Mouse (Mus musculus) liver, embryonic 14.5 days (tissue): ENCODE measurements around the gene BC030870. TPM values are rescaled to one million over a fixed set of nuclear protein-coding genes. Genes with fewer than 3 reads are reported as not detected.

Source experiments
- ATAC-seq: fragments of 200-750 bp; cut with Nextera tagmentation; 2 replicates; pipeline ENCODE4 v1.8.0; 2017; ENCODE audit warnings: moderate number of reproducible peaks, mild to moderate bottlenecking, moderate library complexity; ENCODE audit not compliant: insufficient read depth
- DNase-seq, 3 experiments: peaks; one replicate each; pipeline ENCODE4 v3.0.0-alpha.2; 2012 to 2013; ENCODE audit warnings: low read depth in 3 of 3, low spot score in 3 of 3
- H3K27ac ChIP-seq: fragments of 300-500 bp; sonication (generic); 2 replicates; pipeline ENCODE4 v1.5.1; 2014; ENCODE audit warnings: moderate library complexity, mild to moderate bottlenecking, control low read depth, inconsistent platforms
- H3K27me3 ChIP-seq: fragments of 300-500 bp; sonication (generic); 2 replicates; pipeline ENCODE4 v1.6.1; 2014; ENCODE audit warnings: mild to moderate bottlenecking, low read length, moderate library complexity; ENCODE audit not compliant: control insufficient read depth, insufficient read depth
- H3K36me3 ChIP-seq: fragments of 300-500 bp; sonication (generic); replicated peaks from 2 replicates; pipeline ENCODE4 v1.6.1; 2014; ENCODE audit warnings: low read depth; ENCODE audit not compliant: control insufficient read depth, insufficient read depth
- H3K4me1 ChIP-seq, 2 experiments: fragments of 200-500 bp in 1 of 2; fragments of 300-500 bp in 1 of 2; sonication (generic) in 1 of 2; replicated peaks; 2 replicates each; pipeline ENCODE4 v1.6.1; 2012 to 2014; ENCODE audit warnings: antibody characterized with exemption in 1 of 2, inconsistent platforms in 1 of 2, low read length in 1 of 2; ENCODE audit not compliant: control insufficient read depth in 2 of 2, insufficient read depth in 2 of 2
- H3K4me2 ChIP-seq: fragments of 300-500 bp; sonication (generic); 2 replicates; pipeline ENCODE4 v1.6.1; 2014; ENCODE audit warnings: low read depth, mild to moderate bottlenecking, control low read depth, moderate library complexity
- H3K4me3 ChIP-seq, 2 experiments: fragments of 200-500 bp in 1 of 2; fragments of 300-500 bp in 1 of 2; sonication (generic) in 1 of 2; 2 replicates each; pipeline ENCODE4 v1.5.1; 2012 to 2014; ENCODE audit warnings: low read depth in 2 of 2, low read length in 2 of 2, mild to moderate bottlenecking in 2 of 2, control low read depth in 1 of 2, inconsistent platforms in 1 of 2, moderate library complexity in 1 of 2; ENCODE audit not compliant: insufficient read depth in 1 of 2
- H3K9ac ChIP-seq: fragments of 300-500 bp; sonication (generic); replicated peaks from 2 replicates; pipeline ENCODE4 v1.6.1; 2014; ENCODE audit warnings: mild to moderate bottlenecking, control low read depth, moderate library complexity
- H3K9me3 ChIP-seq: fragments of 300-500 bp; sonication (generic); 2 replicates; pipeline ENCODE4 v1.6.1; 2016; ENCODE audit warnings: low read length, mixed read lengths; ENCODE audit not compliant: control insufficient read depth
- CTCF ChIP-seq: IDR thresholded peaks from 2 replicates; pipeline ENCODE4 v1.5.1; 2016; ENCODE audit warnings: antibody characterized with exemption, low read depth, control low read depth
- EP300 ChIP-seq: IDR thresholded peaks from 2 replicates; pipeline ENCODE4 v1.6.1; 2016; ENCODE audit warnings: antibody characterized with exemption, low read depth
- WGBS: fragments of 180-500 bp; shearing (Covaris S2); extraction: QIAGEN DNeasy Blood & Tissue Kit; methylation state at CpG from one replicate; pipeline ENCODE4 v1.1.7; 2014; ENCODE audit not compliant: insufficient replicate concordance; 5-methylcytosine and 5-hydroxymethylcytosine counted together
- polyA plus RNA-seq, 2 experiments: library from polyadenylated mRNA; depleted of rRNA in 1 of 2; stranded (reverse) in 1 of 2; unstranded in 1 of 2; fragments of >200 nt; fragmentation: Nextera tagmentation in 1 of 2; extraction: Ambion mirVana in 1 of 2; gene quantifications; 2 replicates each; pipeline versions ENCODE4 v1.2.1 to v1.2.3; 2012 to 2014

BC030870 gene
- polyA plus RNA-seq, 2 experiments: 0.02 TPM; not detected in 1

DNA sequence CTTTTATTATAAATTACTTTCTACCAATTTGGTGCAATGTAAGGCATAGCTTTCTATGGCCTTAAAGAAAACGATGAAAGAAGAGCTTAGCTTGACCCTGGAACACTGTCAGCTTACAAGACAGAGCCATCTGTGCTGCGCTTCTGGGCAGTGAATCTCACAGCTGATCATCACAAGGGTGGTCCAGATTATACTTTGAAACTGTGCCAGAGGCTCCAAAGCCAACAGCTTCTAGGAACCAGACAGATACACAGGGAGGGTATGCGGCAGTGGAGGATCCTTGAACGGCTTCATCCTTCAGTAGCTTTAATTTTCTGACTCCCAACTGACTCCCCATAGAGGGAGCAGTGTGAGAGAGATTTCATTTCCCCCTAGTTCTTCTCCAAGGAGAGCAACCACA lies 28.5 kb upstream of the BC030870 start:
- Histone ChIP-seq H3K27me3 (no peaks in the 10 kb centered on the region), H3K27ac (no peak overlapping the region), H3K4me3 (no peak overlapping the region), H3K4me2 (no peak overlapping the region), H3K4me1 (no peaks in the 10 kb centered on the region), H3K9ac (no peak overlapping the region), H3K36me3 (no peaks in the 10 kb centered on the region), H3K9me3 (peaks cover 3% of the 10 kb centered on the region; the same call in 1 of the 2 replicates)
- TF ChIP-seq EP300: no peak
- TF ChIP-seq CTCF: no peak
- DNase-seq (no peak), ATAC-seq (no peak)
- WGBS: 76% methylated on average over 4 of the region's 4 CpGs

DNA sequence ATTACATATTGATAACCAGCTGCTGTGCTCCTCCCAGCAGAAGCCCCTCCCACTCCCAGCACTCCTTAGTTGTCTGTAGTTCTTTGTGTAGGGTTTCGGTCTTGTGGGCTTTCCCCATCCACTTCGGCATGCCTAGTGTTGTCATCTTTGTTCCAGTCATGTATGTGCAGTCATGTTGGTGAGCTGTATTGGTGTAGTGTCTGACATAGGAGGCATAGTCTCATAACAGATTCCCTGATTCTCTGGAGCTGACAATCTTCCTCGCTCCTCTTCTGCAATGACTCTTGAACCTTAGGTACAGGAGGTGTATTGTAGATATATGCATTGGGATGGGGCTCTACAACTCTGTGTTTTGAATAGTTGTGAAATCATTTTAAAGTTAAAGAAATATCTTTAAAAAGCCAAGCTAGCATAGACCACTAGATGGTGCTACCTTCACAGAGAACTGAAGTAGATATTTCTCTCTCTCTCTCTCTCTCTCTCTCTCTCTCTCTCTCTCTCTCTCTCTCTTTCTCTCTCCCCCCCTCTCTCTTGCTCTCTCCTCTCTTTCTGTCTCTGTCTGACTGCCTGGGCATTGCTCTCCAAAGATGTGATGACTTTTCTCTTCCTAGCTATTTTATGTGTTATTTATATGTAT lies 9.6 kb upstream of the BC030870 start:
- DNase-seq: no peak
- 45% methylated on average over 3 of the region's 3 CpGs for WGBS
- TF ChIP-seq EP300: no peak
- no peak; the same call in 1 of the 2 replicates for TF ChIP-seq CTCF
- no peak for ATAC-seq
- Histone ChIP-seq H3K4me2 (no peak overlapping the region), H3K9me3 (no peaks in the 10 kb centered on the region), H3K27ac (no peak overlapping the region), H3K4me3 (no peak overlapping the region), H3K36me3 (no peaks in the 10 kb centered on the region), H3K9ac (no peak overlapping the region), H3K4me1 (no peaks in the 10 kb centered on the region), H3K27me3 (no peaks in the 10 kb centered on the region)

DNA sequence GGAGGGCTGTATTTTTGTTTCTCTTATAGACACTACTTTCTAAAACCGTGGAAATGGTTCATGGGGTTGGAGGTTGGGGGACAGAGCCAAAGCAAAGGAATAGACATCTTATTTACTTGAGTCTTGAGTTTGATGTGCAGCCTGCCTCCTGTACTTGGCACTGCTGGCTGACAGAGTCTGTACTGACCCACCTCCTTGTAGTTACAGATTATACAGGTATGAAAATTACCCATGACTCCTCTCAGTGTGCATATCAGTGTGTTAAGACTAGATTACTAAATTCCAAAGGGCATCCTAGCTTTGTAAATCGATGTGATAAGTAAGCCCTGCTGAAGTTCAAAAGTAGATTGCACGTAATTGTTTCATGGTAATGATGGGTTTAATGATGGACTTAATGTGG lies 2.9 kb downstream of the BC030870 start:
- no peaks in the 10 kb centered on the region for H3K4me1 ChIP-seq
- H3K36me3 ChIP-seq: no peaks in the 10 kb centered on the region
- TF ChIP-seq EP300 (no peak), CTCF (no peak)
- no peak for DNase-seq
- H3K9ac ChIP-seq: no peak overlapping the region
- WGBS: 50% methylated on average over 3 of the region's 3 CpGs
- H3K27ac ChIP-seq: no peak overlapping the region
- no peak overlapping the region for H3K4me2 ChIP-seq
- no peaks in the 10 kb centered on the region for H3K9me3 ChIP-seq
- no peak for ATAC-seq
- no peaks in the 10 kb centered on the region for H3K27me3 ChIP-seq
- H3K4me3 ChIP-seq: no peak overlapping the region

DNA sequence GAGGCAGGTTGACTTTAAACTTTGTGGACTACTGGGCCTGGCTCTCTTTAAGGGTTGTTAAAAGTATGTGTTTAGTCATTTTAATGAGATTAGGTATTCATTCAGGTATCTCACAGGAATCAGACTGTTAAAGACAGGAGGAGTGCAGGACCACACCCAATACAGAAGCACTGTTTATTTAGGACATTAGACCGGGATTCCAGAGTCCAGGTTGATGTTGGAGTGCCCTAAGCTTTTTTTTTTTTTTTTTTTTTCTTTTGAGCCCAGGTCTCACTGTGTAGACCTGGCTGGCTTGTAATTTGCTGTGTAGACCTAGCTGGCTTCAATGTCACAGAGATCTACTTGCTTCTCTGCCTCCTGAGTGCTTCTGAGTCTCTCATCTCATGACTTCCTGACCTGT lies 3.3 kb downstream of the BC030870 start:
- no peaks in the 10 kb centered on the region for H3K9me3 ChIP-seq
- no peaks in the 10 kb centered on the region for H3K36me3 ChIP-seq
- TF ChIP-seq CTCF: no peak
- TF ChIP-seq EP300: no peak
- 44% methylated on average over 1 of the region's 1 CpGs for WGBS
- DNase-seq (no peak), ATAC-seq (no peak)
- H3K27ac ChIP-seq: no peak overlapping the region
- H3K4me2 ChIP-seq: no peak overlapping the region
- no peak overlapping the region for H3K9ac ChIP-seq
- no peaks in the 10 kb centered on the region for H3K27me3 ChIP-seq
- no peaks in the 10 kb centered on the region for H3K4me1 ChIP-seq
- H3K4me3 ChIP-seq: no peak overlapping the region

DNA sequence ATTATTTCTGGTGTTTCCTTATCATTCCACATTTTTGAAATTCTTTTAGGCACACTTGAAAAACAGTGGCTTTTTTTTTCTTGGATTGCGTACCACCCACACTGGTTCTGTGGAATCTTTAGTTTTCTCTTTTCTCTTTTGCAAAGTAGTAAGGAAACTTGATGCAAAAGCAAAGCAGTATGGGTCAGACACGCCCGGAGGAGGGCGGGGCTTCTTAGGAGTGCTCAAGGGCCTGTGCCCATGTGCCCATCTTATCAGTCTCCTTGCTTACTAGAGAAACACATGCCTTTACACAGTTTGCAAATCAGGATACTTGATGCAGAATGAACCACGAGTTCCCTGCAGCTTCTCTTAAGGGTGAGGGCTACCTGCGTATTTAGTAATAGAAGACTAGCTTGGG lies 17.3 kb downstream of the BC030870 start:
- TF ChIP-seq CTCF (no peak), EP300 (no peak)
- no peak overlapping the region for H3K4me3 ChIP-seq
- H3K9me3 ChIP-seq: no peaks in the 10 kb centered on the region
- no peak for ATAC-seq
- H3K27ac ChIP-seq: no peak overlapping the region
- no peak overlapping the region for H3K9ac ChIP-seq
- no peaks in the 10 kb centered on the region for H3K27me3 ChIP-seq
- H3K4me2 ChIP-seq: no peak overlapping the region
- 62% methylated on average over 6 of the region's 6 CpGs for WGBS
- H3K36me3 ChIP-seq: no peaks in the 10 kb centered on the region
- no peak for DNase-seq
- H3K4me1 ChIP-seq: no peaks in the 10 kb centered on the region
